Mouse (Mus musculus) mesoderm, embryonic 11.5 days (tissue): ENCODE measurements around the gene Uvssa.

Experiments
- DNase-seq: peaks from one replicate; pipeline ENCODE4 v3.0.0-alpha.2; 2012; ENCODE audit warnings: low read depth, low spot score

The Uvssa gene

GRCm38 (mm10) chr5:33372331-33373038 lies 5.9 kb upstream of the Uvssa start:
- no peak for DNase-seq

DNA sequence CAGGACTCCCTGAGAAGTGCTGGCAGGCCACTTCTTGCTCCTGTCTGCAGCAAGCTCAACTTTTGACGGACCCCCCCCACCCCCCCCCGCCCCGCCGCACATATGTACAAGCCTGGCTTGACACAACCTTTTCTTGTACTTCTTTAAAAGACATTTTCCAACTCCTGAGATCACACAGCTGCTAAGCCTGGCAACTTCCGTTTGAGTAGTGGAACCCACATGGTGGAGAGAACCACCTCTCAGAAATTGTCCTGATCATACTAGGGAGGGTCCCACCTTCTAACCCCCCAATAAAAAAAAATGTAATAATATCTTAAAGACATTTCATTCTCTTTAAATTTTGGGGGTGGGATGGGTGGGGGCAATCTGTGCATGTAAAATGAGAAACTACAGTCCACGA lies 1.2 kb upstream of the Uvssa start:
- no peak for DNase-seq

- no peak for DNase-seq
Measured at GRCm38 (mm10) chr5:33377801-33378301, 498 bp upstream of the Uvssa start.

DNA sequence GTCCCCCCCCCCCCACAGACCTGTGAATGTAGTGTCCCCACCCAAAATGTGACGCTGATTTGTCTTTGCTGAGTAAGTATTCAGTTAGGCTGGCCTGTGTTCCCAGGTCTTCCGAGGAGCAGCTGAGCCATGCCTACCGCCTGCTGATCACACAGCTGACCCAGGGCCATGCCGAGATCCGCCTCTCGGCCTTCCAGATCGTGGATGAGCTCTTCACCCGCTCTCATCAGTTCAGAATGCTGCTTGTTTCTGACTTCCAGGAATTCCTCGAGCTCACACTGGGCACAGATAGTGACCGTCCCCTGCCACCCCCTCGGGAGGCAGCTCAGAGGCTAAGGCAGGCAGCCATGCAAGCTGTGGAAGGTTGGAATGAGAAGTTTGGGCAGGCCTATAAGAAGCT lies 9.2 kb downstream of the Uvssa start:
- no peak for DNase-seq

GRCm38 (mm10) chr5:33393803-33394202 lies 15.5 kb downstream of the Uvssa start:
- DNase-seq: peak; percentile 84

DNA sequence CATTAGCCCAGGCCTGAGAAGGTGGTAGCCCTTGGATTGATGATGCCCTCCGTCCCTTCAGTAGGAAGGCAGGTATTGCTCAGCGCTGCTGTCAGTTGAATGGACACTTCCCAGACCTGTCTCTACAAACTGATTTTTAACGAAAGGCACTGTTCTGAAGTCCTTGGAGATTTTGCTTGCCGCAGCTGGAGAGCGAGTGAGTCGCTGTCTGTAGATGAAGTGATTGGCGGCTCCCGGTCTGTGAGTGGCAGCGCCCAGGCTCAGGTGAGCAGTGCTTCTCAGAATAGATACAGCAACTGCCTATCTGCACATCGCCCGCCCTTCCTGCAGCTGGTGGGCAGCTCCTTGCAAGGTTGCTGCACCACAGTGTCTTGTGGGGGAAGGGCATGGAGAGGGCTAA lies 17.3 kb downstream of the Uvssa start:
- DNase-seq: no peak

- no peak for DNase-seq
Measured at GRCm38 (mm10) chr5:33396828-33397227, 18.5 kb downstream of the Uvssa start.

GRCm38 (mm10) chr5:33400819-33401218 lies 22.5 kb downstream of the Uvssa start:
- no peak for DNase-seq

GRCm38 (mm10) chr5:33420313-33420712 lies 42.0 kb downstream of the Uvssa start:
- no peak for DNase-seq

- no peak for DNase-seq
Measured at GRCm38 (mm10) chr5:33427461-33427860, 49.1 kb downstream of the Uvssa start.

DNA sequence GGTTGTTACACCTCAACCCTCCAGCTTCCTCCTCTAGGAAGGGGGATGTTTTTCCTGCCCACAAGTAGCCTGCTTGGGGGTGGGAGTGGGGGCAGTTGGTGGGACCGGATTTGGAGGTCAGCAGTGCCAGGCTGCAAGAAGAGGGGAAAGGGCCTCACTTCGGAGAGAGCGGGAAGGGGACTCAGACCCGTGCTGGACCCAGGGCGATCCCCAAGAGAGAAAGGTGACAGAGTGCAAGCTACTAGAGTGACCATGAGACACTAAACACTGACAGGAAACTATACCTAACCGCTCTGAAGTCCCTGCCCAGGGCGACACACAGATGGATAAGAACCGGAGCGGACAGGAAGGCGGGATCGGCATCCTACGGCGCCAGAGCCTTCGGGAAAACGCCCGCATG lies 51.8 kb downstream of the Uvssa start:
- DNase-seq: no peak

GRCm38 (mm10) chr5:33430511-33431172 lies 52.3 kb downstream of the Uvssa start:
- no peak for DNase-seq

- no peak for DNase-seq
Measured at GRCm38 (mm10) chr5:33431173-33432005, 53.0 kb downstream of the Uvssa start.

- no peak for DNase-seq
Measured at GRCm38 (mm10) chr5:33432057-33432935, 53.9 kb downstream of the Uvssa start.

DNA sequence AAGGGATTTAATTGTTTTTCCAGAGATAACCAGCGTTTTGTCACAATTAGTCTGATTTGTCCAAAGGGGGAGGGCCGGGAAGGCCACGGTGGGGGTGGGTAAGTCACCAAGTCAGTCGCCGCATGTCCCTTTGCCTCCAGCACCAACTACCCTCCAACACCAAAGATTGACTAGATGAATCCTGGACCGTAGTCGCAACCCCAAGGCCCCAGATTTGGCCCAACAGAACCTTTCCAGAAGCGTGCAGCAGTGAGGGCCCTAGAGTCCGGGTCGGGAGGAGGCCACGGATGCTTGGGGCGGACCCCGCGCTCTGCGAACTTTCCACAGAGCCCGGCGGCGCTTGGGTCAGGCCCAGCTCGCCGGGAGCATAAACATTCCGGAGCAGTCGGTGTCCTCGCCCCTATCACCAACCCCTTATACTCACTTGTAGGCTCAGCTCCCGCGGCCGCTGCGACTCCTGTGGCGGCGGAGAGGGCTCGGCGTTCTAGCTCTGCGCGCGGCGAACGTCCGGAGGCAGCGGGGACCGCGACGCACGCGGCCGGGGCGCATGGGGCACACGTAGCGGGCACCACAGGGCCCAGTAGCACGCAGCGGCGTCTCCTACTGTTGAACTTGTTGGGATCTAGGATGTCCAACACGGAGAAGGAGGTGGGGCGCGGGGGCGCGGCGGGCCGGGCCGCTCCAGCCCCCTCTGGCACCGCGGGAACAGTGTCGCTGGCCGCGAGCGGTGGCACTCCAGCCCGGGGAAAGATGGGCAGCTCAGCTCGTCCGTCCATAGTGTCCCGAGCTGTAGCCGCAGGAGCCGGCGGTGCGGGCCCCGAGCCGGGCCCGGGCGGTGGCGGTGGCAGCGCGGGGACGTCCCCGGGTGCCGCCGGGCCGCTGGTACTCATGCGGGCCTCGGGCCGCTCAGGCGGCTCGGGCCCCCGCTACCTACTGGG lies 55.1 kb downstream of the Uvssa start, which contains the start of gene Nkx1-1:
Gene Nkx1-1 (minus strand): TSS at position 776 of the 938 bp plus-strand sequence.
- no peak for DNase-seq

- no peak for DNase-seq
Measured at GRCm38 (mm10) chr5:33434141-33434780, 55.9 kb downstream of the Uvssa start.

GRCm38 (mm10) chr5:33435151-33435550 lies 56.8 kb downstream of the Uvssa start:
- no peak for DNase-seq

DNA sequence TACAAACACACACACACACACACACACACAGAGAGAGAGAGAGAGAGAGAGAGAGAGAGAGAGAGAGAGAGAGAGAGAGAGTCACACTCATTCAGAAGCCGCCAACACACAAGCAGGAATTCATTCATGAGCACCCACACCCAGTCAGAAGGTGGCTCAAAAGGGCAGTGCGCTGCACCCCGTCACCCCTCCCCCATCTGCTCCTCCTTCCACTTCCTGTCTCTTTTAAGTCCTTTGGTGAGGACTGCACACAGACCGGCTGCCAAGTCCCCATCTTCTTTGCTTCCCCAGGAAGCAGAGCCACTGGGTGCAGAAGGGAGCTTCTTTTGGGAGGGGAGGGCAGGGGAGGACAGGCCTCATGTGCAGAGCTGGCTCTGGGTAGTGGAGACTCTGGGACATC lies 57.6 kb downstream of the Uvssa start:
- no peak for DNase-seq

DNA sequence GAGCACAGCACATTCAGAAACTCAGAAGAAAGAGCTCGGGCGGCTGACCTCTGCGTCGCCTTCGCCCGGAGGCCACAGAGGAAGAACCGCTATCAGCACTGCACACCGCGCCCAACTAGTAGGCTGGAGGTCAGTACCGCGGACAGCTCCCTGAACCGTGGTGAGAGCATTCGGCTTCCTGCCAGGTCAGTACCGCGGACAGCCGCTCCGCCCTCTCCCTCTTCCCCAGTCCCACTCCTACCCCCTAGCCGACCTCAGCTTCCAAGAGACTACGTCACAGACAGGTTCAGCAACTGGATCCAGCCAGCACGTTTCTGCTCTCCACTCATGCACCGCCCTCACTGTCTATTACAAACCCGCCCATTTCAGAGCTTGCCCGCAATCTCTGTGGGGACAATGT lies 59.9 kb downstream of the Uvssa start:
- peak; percentile 94 for DNase-seq
